Mouse (Mus musculus) frontal cortex, postnatal 14 days (tissue): ENCODE data around the gene Trabd2b.

Source experiments
- DNase-seq, 2 experiments: peaks; one replicate each; pipeline ENCODE4 v3.0.0; 2022; ENCODE audit warnings: low spot score in 2 of 2

The Trabd2b gene

DNA sequence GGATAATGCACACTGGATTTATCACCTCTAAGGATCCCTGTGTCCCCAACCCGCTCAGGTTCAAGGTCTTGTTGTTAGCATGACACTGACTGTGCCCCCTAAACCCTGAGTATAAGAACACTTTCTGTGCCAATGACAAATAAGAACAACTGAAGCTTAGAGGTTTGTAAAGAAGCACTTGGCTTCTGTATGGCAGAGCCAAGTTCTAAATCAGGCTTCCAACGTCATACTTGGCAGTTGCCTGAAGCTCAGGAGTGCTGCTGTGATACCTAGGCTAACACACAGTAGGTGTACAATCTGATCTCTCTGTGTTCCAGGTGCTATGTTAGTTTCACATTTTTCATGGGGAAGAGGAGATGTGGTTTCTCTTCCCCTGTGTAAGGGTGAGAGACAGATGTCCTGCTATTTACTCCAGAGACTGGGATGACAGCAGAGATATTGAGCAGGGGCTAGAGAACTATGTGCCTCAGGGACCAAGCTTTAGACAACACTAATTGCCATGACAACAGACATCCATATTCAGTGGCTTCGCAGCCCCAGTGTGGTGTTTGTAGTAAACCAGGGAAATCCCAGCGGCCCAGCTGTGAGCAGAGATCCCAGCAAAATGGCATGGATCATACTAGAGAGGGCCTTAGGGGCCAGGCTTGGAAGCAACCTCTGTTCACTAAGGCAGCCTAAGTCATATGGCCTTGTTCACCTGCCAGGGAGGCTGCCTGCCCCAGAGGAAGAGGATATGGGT is 89.3 kb downstream of the Trabd2b start:
- DNase-seq = no peak

DNA sequence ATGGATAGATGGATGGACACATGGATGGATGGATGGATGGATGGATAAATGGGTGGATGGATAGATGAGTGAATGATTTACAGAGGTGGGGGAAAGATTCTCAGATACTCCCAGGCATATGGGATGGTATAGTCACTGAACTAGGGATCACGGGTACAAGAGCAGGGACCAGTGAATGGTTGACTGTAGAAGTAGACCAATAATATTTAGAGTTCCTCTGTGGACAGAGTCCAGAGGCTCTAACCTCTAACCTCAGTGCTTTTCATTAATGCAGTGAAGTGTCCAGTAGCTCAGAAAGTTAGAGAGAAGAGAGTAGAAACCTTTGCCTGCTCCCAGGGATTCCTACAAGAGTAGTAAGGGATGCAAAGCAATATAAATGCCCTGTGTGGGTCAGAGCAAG is 93.1 kb downstream of the Trabd2b start:
- DNase-seq = no peak

DNA sequence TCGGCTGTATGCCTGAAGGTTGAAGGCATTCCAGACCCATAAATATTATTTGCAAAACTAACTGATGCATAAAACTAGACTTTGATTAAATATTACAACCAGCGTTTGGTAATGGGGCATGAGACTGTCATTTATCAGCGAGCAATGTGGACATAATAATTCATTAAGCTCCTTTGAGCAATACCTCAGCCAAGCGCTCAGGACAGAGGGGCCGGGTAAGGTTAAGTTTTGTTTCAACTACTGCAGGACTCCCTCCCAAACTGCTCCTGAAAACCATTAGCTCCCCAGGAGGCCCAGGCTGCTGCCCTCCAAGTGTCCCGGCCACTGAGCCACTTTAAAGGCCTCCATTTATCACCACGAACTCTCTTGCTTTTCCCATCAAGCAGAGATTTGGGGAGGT is 93.8 kb downstream of the Trabd2b start:
- DNase-seq = no peak

DNA sequence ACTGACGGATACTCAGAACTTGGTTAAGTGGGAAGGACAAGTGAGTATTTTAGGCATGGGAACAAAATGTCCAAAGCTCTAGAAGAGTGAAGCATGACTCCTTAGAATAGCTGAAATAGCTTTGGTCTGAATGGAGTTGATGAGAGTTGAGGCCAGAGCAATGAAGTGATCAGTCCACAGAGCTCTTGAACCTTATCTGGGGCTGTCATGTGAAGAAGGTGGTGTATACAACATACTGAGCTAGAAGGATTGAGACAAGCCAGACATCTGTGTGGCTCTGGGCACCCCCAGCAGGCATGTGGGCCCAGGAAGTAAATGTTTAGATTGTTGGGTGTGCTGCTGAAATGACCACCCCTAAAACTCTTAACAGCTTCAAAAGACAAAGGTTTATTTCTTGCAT is 94.5 kb downstream of the Trabd2b start:
- DNase-seq = no peak

DNA sequence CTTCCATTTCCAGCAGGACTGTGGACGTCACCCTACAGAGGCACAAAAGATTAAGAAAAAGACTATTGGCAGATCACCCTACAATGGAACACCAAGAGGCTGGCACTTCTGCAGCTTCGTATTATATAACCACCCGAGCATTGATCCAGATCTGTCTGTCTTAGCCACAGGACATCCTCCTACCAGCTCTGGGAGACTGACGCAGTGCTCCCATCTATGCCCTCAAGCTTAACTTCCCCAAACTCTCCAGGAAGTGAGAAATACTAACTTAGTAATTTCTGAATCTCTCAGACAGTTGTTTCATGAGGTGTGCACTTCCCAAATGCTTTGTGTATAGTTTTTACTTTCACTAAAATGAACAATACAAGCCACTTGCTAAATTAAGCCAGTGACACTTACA is 95.1 kb downstream of the Trabd2b start:
- DNase-seq = no peak

DNA sequence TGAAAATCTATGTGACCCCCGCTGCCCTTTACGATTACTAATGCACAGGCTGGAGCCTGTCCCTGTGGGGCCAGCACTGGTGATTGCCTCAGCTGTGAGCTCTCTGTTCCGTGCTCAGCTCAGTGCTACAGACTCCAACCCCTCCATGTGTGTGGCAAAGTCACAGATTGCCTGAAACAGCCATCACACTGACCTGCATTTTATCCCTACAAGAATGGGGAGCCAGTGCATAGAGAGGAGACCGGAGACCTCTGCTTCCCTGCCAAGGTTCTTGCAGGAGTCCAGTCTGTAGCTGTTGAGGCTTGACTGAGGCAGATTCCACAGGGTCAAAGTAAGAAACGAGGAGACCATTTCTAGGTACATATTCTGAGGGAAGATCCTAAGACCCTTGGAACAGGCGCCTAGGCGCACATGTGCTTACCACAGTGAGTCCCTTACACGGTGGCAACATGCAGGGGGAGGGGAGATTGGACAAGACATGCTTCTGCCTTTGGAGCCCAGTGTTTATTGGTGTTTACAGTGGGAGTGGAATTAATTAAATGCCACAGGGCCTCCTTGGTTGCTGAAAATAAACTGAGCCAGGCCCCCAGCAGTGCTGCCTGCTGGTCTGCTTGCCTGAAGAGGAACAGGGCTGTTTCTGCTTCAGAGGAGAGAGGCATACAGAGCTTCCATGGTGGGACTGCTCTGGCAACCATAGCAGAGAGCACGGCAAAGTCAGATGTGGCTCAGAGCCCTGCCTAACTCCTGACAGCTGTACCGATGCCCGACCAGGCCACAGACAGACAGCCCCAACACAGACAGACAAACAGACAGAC is 97.9 kb downstream of the Trabd2b start:
- no peak for DNase-seq

DNA sequence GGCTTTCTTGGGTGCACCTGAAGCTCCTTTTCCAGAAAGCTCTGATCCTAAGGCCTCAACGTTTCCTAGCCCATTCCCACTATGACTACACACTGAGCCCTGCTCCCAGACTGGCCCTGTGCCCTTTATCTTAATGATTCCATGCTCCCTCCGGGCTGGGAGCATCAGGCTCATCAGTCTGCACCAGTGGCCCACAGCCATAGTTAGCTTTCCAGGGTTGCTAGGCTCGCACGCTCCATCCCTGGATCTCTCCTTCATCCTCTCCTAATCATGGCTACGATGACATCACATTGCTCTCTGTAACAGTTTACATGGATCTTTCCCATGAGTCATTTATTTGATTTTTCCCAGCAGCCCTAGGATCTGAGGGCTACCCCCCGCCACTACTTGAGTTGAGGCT is 103.1 kb downstream of the Trabd2b start:
- DNase-seq = no peak

DNA sequence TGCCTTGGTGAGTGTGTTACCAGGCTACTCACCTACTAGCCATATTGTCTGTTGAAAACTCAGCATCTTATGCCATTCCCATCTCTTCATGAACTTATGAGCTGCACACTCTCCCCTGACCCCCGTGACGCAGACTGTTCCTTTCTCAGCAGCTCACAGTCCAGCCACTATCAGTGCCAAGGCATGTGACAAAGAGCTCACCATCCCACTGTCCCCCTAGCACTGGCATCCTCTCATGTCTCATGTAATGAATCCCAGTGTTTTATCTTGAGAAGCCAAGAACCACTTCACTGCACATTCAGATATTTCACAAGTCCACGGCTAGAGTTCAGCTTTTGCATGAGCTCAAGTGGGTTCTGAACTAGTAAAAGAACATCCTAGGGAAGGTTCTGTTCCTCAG is 105.1 kb downstream of the Trabd2b start:
- no peak for DNase-seq

DNA sequence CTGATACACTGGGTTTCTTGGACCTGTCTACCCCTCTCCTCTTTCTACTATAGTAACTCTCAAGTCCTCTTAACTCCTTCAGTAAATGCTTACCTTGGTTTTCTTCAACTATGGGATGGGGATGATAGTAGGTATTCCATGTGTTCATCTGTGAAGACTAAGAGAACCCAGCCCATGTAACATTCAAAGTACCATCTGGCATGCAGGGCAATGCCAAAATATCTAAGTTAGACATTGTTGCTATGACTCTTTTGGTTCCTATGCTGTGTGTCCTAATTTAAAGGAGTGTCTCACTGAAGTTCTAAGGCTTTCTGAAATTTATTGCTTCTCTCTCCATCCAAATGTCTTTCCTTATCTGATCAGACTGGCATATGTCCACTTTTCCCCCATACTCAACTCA is 106.6 kb downstream of the Trabd2b start:
- no peak for DNase-seq

DNA sequence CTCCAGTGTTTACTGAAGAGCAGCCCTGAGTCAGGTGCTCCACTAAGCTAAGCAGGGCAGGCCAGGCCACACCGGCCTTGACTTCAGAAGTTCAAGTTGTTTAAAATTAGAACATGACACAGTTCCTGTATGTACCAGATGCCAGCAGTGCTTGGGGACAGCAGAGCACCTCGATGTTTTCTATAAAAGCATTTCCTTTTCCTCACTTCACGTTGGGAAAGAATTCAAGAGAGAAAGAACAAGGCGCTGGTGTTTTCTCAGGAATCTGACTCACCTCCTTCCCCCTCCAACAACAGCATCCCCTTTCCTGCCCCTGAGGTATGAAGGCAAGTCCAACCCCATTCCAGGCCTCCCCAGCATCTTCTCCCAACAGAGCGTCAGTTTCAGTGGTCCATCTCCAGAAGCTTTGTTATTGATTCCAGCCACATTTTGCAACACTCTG is 108.8 kb downstream of the Trabd2b start:
- no peak for DNase-seq

DNA sequence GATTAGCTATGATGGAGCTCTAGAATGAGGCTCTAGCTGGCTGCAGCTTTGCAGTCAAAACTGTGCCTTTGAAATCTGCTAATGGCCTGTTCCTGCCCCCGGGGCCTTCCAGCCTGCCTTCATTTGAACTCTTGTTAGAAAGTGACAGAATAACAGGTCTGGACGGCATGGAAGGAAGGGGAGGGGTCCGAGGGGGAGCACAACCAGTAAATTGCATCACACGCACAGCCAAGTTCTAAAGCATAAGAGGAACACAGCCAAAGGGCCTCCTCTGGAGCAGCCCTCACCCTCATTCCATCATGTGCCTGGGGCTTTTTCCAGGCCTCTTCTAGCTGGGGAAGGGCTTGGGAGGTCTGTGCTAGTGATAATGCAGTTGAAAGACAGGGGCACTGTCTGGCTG is 110.1 kb downstream of the Trabd2b start:
- DNase-seq = no peak

DNA sequence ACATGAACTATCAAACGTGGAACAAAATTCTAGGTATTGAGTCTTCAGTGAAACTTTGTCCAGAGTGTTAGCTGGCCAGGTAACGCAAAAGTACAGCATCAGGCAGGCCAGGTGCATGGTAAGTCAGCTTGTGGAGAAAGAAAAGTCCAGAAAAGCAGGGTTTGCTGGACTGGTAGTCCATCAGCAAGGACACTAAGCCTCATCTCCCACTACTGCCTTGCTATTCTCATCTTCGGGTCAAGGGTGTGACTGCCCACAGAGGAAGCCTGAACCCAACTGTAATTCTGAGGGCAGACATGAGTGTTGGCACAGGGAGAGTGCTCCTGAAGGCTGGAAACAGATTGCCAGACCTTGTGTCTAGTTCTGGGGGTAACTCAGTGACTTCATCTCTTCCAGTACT is 111.5 kb downstream of the Trabd2b start:
- no peak for DNase-seq

DNA sequence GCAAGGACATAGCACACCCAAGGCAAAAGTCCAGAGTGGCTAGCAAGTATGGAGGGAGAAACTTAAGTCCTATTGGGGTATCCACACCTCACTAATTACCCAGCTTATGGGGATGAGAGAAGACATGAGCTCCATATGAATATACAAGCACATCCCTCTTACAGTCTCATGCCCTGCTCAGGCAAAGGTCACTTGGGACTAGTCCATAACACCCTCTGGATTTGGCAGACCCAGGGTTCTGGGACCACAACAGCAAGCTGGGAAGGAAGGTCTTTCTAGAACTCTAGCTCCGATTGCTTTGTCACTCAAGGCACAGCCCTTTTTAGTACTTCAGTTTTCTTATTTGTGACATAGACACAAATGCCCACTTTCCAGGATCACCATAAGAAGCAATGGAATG is 112.0 kb downstream of the Trabd2b start:
- no peak for DNase-seq

DNA sequence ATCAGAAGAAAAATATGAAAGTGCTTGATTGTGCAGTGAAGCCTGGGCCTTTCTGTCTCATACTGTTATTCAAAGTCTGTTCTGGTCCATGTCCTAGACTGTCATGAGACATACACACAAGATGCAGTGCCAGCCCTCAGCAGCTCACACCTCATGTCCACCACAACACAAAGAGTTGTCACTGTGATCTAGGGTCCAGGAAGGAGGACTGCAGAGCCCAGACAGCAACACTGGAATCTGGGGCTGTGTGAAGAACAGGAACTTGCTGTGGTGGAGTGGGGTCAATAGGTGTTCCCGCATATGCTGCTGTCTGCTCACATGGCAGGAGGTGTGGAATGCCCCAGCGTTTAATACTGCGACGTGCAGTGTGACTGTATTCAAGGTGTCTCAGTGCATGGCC is 112.8 kb downstream of the Trabd2b start:
- DNase-seq = no peak

DNA sequence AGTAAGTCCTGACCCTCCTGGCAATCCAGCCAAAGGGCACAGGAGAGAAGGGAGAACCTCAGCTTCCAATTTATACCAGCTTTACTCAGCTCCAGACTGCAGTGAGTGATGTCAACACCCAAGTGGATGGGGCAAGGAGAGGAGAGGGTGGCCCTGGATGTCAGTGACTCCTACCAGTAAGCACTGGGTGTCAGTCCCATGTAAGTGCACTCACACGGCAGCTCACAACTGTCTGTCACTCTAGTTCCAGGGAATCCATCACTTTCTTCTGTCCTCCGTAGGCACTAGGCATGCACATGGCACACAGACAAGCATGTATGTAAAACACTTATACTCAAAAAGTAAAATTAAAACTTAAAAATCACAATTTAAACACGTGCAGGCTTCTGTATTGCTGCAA is 113.4 kb downstream of the Trabd2b start:
- no peak for DNase-seq

DNA sequence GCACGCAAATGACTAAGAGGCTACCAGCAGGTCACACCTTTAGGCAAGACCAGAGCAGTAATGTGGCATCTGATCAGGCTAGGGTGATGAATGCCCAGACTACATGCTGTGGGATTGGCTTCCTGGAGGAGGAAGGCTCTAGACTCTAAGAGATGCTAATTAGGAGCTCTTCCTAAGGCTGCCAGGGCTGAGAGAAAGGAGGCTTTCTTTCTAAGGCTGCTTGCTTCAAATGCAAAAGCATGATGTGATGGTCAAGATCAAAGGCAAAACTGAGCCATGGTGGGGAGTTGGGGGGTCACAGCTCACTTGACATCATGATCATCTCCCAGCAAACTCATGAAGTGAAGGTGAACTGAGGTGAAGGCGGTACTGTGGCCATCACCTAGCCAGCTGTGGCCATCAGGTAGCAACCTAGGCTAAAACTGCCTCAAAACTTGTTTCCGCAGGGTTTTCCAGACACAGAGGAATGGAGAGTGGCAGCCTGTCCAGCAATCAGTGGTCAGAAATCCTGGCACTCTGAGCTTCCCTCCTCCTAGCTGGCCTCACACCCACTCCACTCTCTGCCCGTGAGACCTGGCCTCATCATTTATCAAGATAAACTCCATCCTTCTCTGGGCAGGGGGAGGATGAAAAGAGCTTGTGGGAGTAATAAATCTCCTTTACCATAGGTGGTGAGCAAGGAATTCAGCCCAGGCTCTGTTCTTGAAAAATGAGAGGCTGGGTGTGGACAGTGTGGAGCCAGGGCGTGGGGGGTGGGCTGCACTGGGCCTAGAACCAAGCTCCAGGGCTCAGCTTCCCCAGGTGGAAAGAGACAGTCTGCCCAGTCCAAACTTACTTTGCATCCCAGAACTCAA is 117.0 kb downstream of the Trabd2b start:
- DNase-seq = no peak

DNA sequence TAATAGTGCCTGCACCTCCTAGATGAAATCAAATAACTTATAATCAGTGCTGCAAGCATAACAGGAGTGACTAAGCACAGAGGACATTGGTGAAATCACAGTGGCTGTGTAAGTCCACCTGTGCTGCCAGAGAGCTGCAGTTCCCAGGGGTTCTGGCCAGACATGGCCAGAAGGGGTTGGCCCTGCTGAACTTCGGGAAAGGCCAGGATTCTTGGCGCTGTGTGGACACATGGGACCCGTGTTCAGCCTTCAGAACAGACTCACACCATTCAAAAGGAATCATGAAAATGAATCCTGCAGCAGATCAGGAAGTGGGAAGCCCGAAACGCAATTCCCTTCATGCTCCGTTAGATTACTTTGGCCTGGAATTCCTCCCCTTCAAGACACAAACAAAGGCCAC is 125.1 kb downstream of the Trabd2b start:
- no peak for DNase-seq

DNA sequence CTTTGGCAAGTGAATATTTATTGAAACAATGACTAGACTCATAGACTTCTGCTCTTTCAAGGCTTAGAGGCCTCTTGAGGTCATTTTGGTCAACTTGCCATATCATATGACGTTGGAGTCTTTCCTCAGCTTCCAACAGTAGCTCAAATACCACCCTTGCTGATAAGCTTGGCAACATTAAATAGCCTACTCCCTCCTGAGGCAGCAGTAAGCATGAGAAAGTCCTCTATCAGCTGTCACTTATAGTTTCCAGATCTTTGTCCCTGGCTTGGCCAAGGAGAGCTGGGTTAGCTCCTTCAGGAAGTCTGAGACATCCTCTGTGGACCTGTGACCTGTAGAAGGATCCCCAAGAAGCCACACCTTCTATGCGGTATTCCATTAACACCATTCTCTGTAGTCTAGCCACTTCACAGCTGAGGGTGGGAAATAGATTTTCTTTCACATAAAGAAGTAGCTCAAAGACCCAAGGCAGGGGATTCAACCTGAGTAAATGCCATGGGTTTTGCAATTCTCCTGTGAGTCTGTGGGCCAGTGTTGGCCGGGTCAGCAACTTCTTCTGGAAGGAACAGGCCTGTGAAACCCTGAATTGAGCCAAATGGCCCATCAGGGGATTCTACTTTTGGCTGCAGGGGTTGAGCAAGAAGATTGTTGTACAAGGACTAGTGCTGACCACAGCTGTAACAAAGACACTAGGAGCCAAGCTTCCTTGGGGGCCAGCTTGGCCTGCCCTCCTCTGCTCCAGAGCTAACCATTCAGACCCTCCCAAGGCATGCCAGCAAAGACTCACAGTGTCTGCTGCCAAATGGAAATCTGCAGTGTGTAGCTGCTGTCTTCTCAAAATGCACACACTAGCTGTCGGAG is 127.6 kb downstream of the Trabd2b start:
- no peak for DNase-seq

DNA sequence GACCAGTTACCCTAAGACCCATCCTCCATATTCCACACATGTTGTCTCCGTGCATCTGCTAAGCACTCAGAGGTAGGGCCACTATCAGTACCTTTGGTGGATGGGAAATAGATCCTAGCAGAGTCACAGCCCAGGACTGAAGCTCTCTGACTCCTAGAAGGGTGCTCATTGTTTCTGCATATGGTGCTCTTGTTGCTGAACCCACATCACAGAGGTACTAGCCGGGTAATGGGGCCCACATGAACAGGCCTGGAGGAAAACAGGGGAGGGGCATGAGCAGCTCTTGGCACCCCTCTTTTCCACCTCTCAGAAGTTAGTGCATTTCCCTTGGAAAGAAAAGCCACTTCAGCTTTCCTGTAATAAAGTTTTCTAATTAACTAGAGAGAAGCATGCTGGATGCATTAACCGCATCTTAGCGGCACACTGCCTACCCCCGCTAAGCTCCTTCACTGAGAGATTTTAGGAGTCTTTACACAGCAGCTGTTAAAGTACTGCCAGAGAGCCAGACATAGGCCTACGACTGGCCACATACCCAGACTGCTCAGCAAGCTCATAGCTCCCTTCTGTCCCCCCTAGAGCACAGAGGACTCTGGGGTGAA is 131.0 kb downstream of the Trabd2b start:
- DNase-seq = no peak

DNA sequence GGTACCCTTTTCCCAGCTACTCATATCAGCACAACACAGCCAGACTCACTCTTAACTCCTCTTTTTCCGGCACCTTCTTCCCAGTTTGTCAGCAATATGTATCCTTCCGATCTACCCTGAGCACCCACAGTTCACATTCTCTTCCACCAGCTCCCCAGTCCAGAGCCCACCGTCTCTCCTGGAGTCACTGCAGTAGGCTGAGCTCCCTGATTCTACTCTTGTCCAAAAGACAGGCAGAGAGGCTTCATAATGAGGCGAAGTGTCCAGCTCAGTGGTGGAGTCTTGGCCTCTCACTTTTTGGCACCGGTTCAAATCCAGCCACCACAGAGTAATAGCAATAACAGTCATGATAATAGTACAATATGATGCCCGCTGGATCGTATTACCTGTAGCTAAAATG is 133.5 kb downstream of the Trabd2b start:
- DNase-seq = no peak

DNA sequence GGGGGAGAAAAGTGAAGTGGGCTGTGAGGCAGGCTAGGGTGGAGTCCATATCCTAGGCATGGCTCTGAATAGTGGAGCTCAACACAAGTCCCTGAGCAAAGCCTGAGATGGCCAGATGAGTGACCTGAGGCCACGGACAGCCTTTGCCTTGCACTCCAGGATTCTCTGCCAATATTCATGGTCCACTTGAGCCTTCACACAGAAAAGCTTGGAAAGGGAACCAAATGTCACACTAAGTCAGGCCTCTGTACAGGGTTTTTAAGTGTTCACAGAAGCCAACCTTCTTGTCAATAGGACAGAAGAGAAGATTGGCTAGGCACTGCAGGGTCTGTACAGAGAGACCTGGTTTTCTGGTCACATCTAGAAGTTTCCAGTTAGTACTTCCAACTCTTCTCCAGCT is 134.7 kb downstream of the Trabd2b start:
- DNase-seq = no peak
